ENCODE assay signal across 21 mouse cellular contexts in the genomic region with DNA sequence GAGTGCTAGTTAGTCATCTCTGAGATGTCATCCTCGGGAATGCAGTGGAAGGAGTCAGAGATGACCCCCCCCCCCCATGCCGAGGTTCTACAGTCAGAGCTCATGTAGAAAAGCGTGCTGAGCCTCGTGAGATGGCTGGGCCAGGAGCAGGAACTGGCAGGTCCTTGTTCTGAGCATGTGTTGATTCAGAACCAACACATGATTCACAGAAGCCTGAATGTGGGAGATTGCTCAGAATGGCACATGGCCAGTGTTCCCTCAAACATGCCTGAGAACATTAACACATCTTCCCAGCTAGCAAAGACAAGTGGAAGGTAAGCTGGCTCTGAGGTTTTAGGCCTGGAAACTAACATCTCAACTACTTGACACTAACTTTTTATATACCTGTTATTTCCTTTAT. TPM values are rescaled to one million over a fixed set of nuclear protein-coding genes. Genes with fewer than 3 reads are reported as not detected.
DNase-seq lines count a peak whose midpoint lies in the region; ATAC-seq and TF ChIP-seq lines count a peak whose summit lies in the region.
"Had no signal": no experiment of that assay in that cellular context is flagged by ENCODE, and none has a peak within 500 bp of the region (broad histone marks: within the 10 kb centered on the region; RNA-seq: fewer than 3 reads in every experiment).

No protein-coding gene starts in this region.

- no peaks in the 10 kb centered on the region for H3K36me3 ChIP-seq in neural tube, embryonic 15.5 days
- H3K36me3 ChIP-seq: heart, embryonic 13.5 days; midbrain, embryonic 10.5 days; stomach, embryonic 15.5 days had no signal

- TF ChIP-seq CTCF in left cerebral cortex, adult 2 months (IDR thresholded peaks at IDR 0.05), result no peak
- no peak for TF ChIP-seq CTCF in lung, adult 2 months (IDR thresholded peaks at IDR 0.05; ENCODE audit: insufficient read depth, low read length)

- H3K27ac ChIP-seq in left cerebral cortex, adult 2 months, result no peak overlapping the region
- H3K27ac ChIP-seq in neural tube, embryonic 15.5 days (replicated peaks), result no peak overlapping the region
- H3K27ac ChIP-seq: forebrain, embryonic 13.5 days; heart, embryonic 13.5 days; midbrain, embryonic 10.5 days; stomach, embryonic 15.5 days had no signal

- 79% methylated on average over 4 of the region's 4 CpGs for WGBS in lung, adult 2 months
- WGBS in neural tube, embryonic 15.5 days, result 89% methylated on average over 4 of the region's 4 CpGs

- no peaks in the 10 kb centered on the region for H3K27me3 ChIP-seq in neural tube, embryonic 15.5 days (replicated peaks)
- H3K27me3 ChIP-seq: CH12.LX; forebrain, embryonic 13.5 days; heart, embryonic 13.5 days; stomach, embryonic 15.5 days had no signal

- H3K9me3 ChIP-seq in neural tube, embryonic 15.5 days (replicated peaks), result no peaks in the 10 kb centered on the region
- H3K9me3 ChIP-seq: forebrain, embryonic 13.5 days; heart, embryonic 13.5 days; midbrain, embryonic 10.5 days; stomach, embryonic 15.5 days had no signal

- H3K4me1 ChIP-seq in lung, adult 2 months (ENCODE audit: control insufficient read depth, insufficient read depth, low read length), result no peaks in the 10 kb centered on the region
- no peaks in the 10 kb centered on the region for H3K4me1 ChIP-seq in neural tube, embryonic 15.5 days
- H3K4me1 ChIP-seq: forebrain, embryonic 13.5 days; heart, embryonic 13.5 days; midbrain, embryonic 10.5 days; stomach, embryonic 15.5 days had no signal

- peak; percentile 40 for DNase-seq in adrenal gland, adult 2 months
- DNase-seq in adrenal gland, adult 8-10 months, result no peak
- DNase-seq in left cerebral cortex, postnatal 25 days (ENCODE audit: low spot score in 2 of 2), result peak; percentile 21 to 77
- no peak for DNase-seq in left cerebral cortex, adult 2 months (ENCODE audit: extremely low spot score in 1 of 2, low spot score in 2 of 2)
- DNase-seq in layer of hippocampus, postnatal 10 days (ENCODE audit: low spot score in 2 of 2), result peak; percentile 19 to 27
- no peak for DNase-seq in lung, adult 2 months
- no peak for DNase-seq in cerebellum, adult 8-10 months
- DNase-seq: cerebellum, adult 11 months; cerebellum, postnatal 25 days; heart, postnatal 4 days; kidney, adult 2 months; kidney, postnatal 14 days; lung, adult 18-20 months; lung, postnatal 4 days; spleen, adult 18-20 months had no signal

- H3K4me3 ChIP-seq in left cerebral cortex, adult 2 months, result no peak overlapping the region
- H3K4me3 ChIP-seq in lung, adult 2 months (replicated peaks; ENCODE audit: extremely low read depth, low read depth, low read length), result no peak overlapping the region
- H3K4me3 ChIP-seq in neural tube, embryonic 15.5 days (replicated peaks), result no peak overlapping the region
- H3K4me3 ChIP-seq: forebrain, embryonic 13.5 days; heart, embryonic 13.5 days; midbrain, embryonic 10.5 days; stomach, embryonic 15.5 days had no signal

- H3K9ac ChIP-seq in neural tube, embryonic 15.5 days (replicated peaks), result no peak overlapping the region
- H3K9ac ChIP-seq: forebrain, embryonic 13.5 days; heart, embryonic 13.5 days; stomach, embryonic 15.5 days had no signal

- H3K4me2 ChIP-seq in neural tube, embryonic 15.5 days, result no peak overlapping the region
- H3K4me2 ChIP-seq: forebrain, embryonic 13.5 days; heart, embryonic 13.5 days; stomach, embryonic 15.5 days had no signal

- no peak for TF ChIP-seq POLR2A in lung, adult 2 months (IDR thresholded peaks at IDR 0.05; ENCODE audit: borderline replicate concordance, extremely low read depth, low read depth, low read length)

- ATAC-seq in neural tube, embryonic 15.5 days (ENCODE audit: low FRiP score), result no peak
- ATAC-seq: forebrain, embryonic 13.5 days had no signal

- intact Hi-C loops in left cerebral cortex, postnatal 25 days (cut with DNase I), result no loop called here
- intact Hi-C loops in left cerebral cortex, adult 2 months (cut with DNase I), result no loop called here

RNA-seq across cellular contexts. Expression of gene Col17a1, which starts 18.5 kb away (rescaled TPM):
- not detected for total RNA-seq in adrenal gland, adult 2 months (2021)
- polyA plus RNA-seq in adrenal gland, adult 2 months (2012; rRNA removed), result 0.03 and 0.16 TPM in 2 replicates
- not detected for total RNA-seq in adrenal gland, adult 8-10 months (2022)
- under 1 TPM; 0.62 to 0.83 TPM for total RNA-seq in left cerebral cortex, postnatal 25 days (2021)
- total RNA-seq in left cerebral cortex, adult 2 months (2021), result under 1 TPM; 0.20 to 0.35 TPM
- total RNA-seq in layer of hippocampus, postnatal 10 days (2021), result under 1 TPM; 0.16 to 0.25 TPM
- polyA plus RNA-seq in lung, adult 2 months (2012; rRNA removed), result 8.7 and 20.2 TPM in 2 replicates
- 0.23 and 0.36 TPM in 2 replicates for polyA plus RNA-seq in neural tube, embryonic 15.5 days (2015; fragmentation: Nextera tagmentation; extraction: Ambion mirVana)

RNA-seq across cellular contexts. Expression of gene Sfr1, which starts 21.1 kb away (rescaled TPM):
- 10 to 100 TPM; 88.4 to 89.9 TPM for total RNA-seq in adrenal gland, adult 2 months (2021)
- 45.7 and 62.8 TPM in 2 replicates for polyA plus RNA-seq in adrenal gland, adult 2 months (2012; rRNA removed)
- total RNA-seq in adrenal gland, adult 8-10 months (2022), result 10 to 100 TPM; 73.4 to 86.9 (median 77.6) TPM
- 10 to 100 TPM; 92.2 to 96.6 TPM for total RNA-seq in left cerebral cortex, postnatal 25 days (2021)
- total RNA-seq in left cerebral cortex, adult 2 months (2021), result 10 to 100 TPM; 87.4 to 88.6 TPM
- 100 to 1,000 TPM; 102 to 115 TPM for total RNA-seq in layer of hippocampus, postnatal 10 days (2021)
- polyA plus RNA-seq in lung, adult 2 months (2012; rRNA removed), result 47.8 and 56.4 TPM in 2 replicates
- 158 and 173 TPM in 2 replicates for polyA plus RNA-seq in neural tube, embryonic 15.5 days (2015; fragmentation: Nextera tagmentation; extraction: Ambion mirVana)

Comparison
In these comparisons a context has a peak if more than half of its experiments do, and no peak if none do; other contexts are left out.
1. DNase-seq: peak in adrenal gland, adult 2 months (single experiment), left cerebral cortex, postnatal 25 days (2 of 2) and layer of hippocampus, postnatal 10 days (2 of 2); none in adrenal gland, adult 8-10 months (single experiment), left cerebral cortex, adult 2 months (0 of 2), lung, adult 2 months (single experiment) and cerebellum, adult 8-10 months (single experiment).